15 mouse cellular contexts compared by ENCODE assay signal in the genomic region with DNA sequence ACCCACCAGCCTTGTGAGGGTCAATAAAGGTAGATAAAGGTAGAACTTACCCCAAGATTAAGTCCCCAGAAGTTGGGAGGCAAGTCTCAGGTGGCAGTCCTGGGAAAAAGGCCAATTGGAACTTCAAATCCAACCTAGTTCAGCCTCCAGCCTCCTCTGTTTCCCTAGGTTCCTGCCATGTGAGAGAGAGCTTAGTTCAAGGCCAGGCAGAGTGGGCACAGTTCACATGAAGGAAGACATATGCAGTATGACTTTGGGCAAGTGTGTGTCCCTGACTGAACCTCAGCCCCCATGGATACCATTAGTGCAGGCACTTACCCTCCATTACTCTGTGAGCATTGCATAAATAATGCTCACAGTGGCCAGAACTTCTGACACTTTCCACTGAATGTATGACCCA. TPM values are rescaled to one million over a fixed set of nuclear protein-coding genes. Genes with fewer than 3 reads are reported as not detected.
DNase-seq lines count a peak whose midpoint lies in the region; ATAC-seq and TF ChIP-seq lines count a peak whose summit lies in the region.
"Had no signal": no experiment of that assay in that cellular context is flagged by ENCODE, and none has a peak within 500 bp of the region (broad histone marks: within the 10 kb centered on the region; RNA-seq: fewer than 3 reads in every experiment).

No protein-coding gene starts in this region.

- ATAC-seq in heart, embryonic 11.5 days (replicated peaks; ENCODE audit: insufficient number of reproducible peaks, low FRiP score, low TSS enrichment), result no peak
- ATAC-seq in kidney, embryonic 16.5 days (ENCODE audit: low FRiP score, low TSS enrichment), result no peak
- ATAC-seq in stomach, embryonic 16.5 days (ENCODE audit: insufficient read depth, low FRiP score), result no peak
- ATAC-seq in stomach, postnatal 0 days (ENCODE audit: low FRiP score, low TSS enrichment), result no peak
- ATAC-seq: forebrain, embryonic 15.5 days; hindbrain, postnatal 0 days had no signal

- no peak overlapping the region for H3K9ac ChIP-seq in heart, embryonic 11.5 days (ENCODE audit: low read depth, low read length)
- no peak overlapping the region for H3K9ac ChIP-seq in kidney, embryonic 16.5 days (replicated peaks; ENCODE audit: low read length)
- H3K9ac ChIP-seq in stomach, embryonic 16.5 days (ENCODE audit: low read length), result no peak overlapping the region
- H3K9ac ChIP-seq in stomach, postnatal 0 days (ENCODE audit: low read length), result no peak overlapping the region
- H3K9ac ChIP-seq: forebrain, embryonic 15.5 days; midbrain, embryonic 12.5 days; neural tube, embryonic 15.5 days had no signal

- peak overlapping the region; percentile 12; the same call in 1 of the 2 replicates for H3K27ac ChIP-seq in heart, embryonic 11.5 days (ENCODE audit: low read depth, low read length)
- H3K27ac ChIP-seq in kidney, embryonic 16.5 days (ENCODE audit: low read length), result peak overlapping the region; percentile 47; the same call in 1 of the 2 replicates
- H3K27ac ChIP-seq in stomach, embryonic 16.5 days (ENCODE audit: low read length), result 0 out of 2 replicates have a peak overlapping the region, but pooled peaks have one; percentile 1
- H3K27ac ChIP-seq in stomach, postnatal 0 days (replicated peaks), result no peak overlapping the region
- H3K27ac ChIP-seq: forebrain, embryonic 15.5 days; hindbrain, postnatal 0 days; neural tube, embryonic 15.5 days had no signal

- peaks cover 44% of the 10 kb centered on the region for H3K4me1 ChIP-seq in heart, embryonic 11.5 days (ENCODE audit: control insufficient read depth, insufficient read depth, low read length)
- H3K4me1 ChIP-seq in kidney, embryonic 16.5 days (ENCODE audit: insufficient read depth, low read length), result peaks cover 28% of the 10 kb centered on the region
- peaks cover 38% of the 10 kb centered on the region for H3K4me1 ChIP-seq in stomach, embryonic 16.5 days (ENCODE audit: control insufficient read depth, insufficient read depth, low read length)
- H3K4me1 ChIP-seq in stomach, postnatal 0 days (replicated peaks; ENCODE audit: control insufficient read depth, insufficient read depth), result peaks cover 5% of the 10 kb centered on the region; the same call in 1 of the 2 replicates

- TF ChIP-seq EP300 in stomach, postnatal 0 days (optimal IDR thresholded peaks at IDR 0.05), result no peak

- no peak overlapping the region for H3K4me2 ChIP-seq in heart, embryonic 11.5 days
- no peak overlapping the region for H3K4me2 ChIP-seq in kidney, embryonic 16.5 days (replicated peaks; ENCODE audit: low read depth, low read length)
- no peak overlapping the region for H3K4me2 ChIP-seq in stomach, embryonic 16.5 days (ENCODE audit: low read depth, low read length)
- no peak overlapping the region for H3K4me2 ChIP-seq in stomach, postnatal 0 days (replicated peaks; ENCODE audit: low read depth)
- H3K4me2 ChIP-seq in myocyte (ENCODE audit: low read depth), result peak overlapping the region; percentile 87
- H3K4me2 ChIP-seq: forebrain, embryonic 15.5 days; midbrain, embryonic 12.5 days; neural tube, embryonic 15.5 days had no signal

- H3K36me3 ChIP-seq in heart, embryonic 11.5 days (ENCODE audit: control insufficient read depth, insufficient read depth, low read length), result no peaks in the 10 kb centered on the region
- 0 out of 2 replicates have a peak, but pooled peaks cover 3% of the 10 kb centered on the region for H3K36me3 ChIP-seq in kidney, embryonic 16.5 days (ENCODE audit: insufficient read depth, low read length)
- H3K36me3 ChIP-seq in stomach, embryonic 16.5 days (ENCODE audit: control insufficient read depth, insufficient read depth, low read length), result no peaks in the 10 kb centered on the region
- no peaks in the 10 kb centered on the region for H3K36me3 ChIP-seq in stomach, postnatal 0 days (ENCODE audit: control insufficient read depth, insufficient read depth, low read length)
- no peaks in the 10 kb centered on the region for H3K36me3 ChIP-seq in myocyte (ENCODE audit: control insufficient read depth, insufficient read depth)
- H3K36me3 ChIP-seq: forebrain, embryonic 15.5 days; neural tube, embryonic 15.5 days had no signal

- no peak for DNase-seq in heart, postnatal 4 days
- DNase-seq in kidney, postnatal 4 days, result no peak
- no peak for DNase-seq in stomach, postnatal 0 days (ENCODE audit: low spot score)
- no peak for DNase-seq in MN1 (ENCODE audit: low spot score)
- DNase-seq: cerebellum, postnatal 10 days; liver; thymus, postnatal 36 days had no signal

- no peak for TF ChIP-seq CTCF in stomach, postnatal 0 days (IDR thresholded peaks at IDR 0.05; ENCODE audit: low read depth)

- no peaks in the 10 kb centered on the region for H3K9me3 ChIP-seq in heart, embryonic 11.5 days (replicated peaks; ENCODE audit: control insufficient read depth, low read length)
- H3K9me3 ChIP-seq in kidney, embryonic 16.5 days (ENCODE audit: low read length), result no peaks in the 10 kb centered on the region
- no peaks in the 10 kb centered on the region for H3K9me3 ChIP-seq in stomach, embryonic 16.5 days (replicated peaks; ENCODE audit: control insufficient read depth, low read length)
- no peaks in the 10 kb centered on the region for H3K9me3 ChIP-seq in stomach, postnatal 0 days (ENCODE audit: control insufficient read depth, low read length)
- H3K9me3 ChIP-seq: forebrain, embryonic 15.5 days; midbrain, embryonic 12.5 days; neural tube, embryonic 15.5 days had no signal

- TF ChIP-seq POLR2A in myocyte (IDR thresholded peaks at IDR 0.05; ENCODE audit: insufficient read length, low read depth), result no peak

- no peaks in the 10 kb centered on the region for H3K27me3 ChIP-seq in heart, embryonic 11.5 days (ENCODE audit: control insufficient read depth, insufficient read depth, low read length)
- no peaks in the 10 kb centered on the region for H3K27me3 ChIP-seq in kidney, embryonic 16.5 days (ENCODE audit: insufficient read depth, low read length)
- no peaks in the 10 kb centered on the region for H3K27me3 ChIP-seq in stomach, embryonic 16.5 days (ENCODE audit: control insufficient read depth, insufficient read depth, low read length)
- H3K27me3 ChIP-seq in stomach, postnatal 0 days (ENCODE audit: control insufficient read depth, insufficient read depth, low read length), result no peaks in the 10 kb centered on the region
- no peaks in the 10 kb centered on the region for H3K27me3 ChIP-seq in myocyte (ENCODE audit: control insufficient read depth, insufficient read depth, insufficient read length)
- H3K27me3 ChIP-seq: forebrain, embryonic 15.5 days; midbrain, embryonic 12.5 days; neural tube, embryonic 15.5 days had no signal

- H3K79me2 ChIP-seq in myocyte (ENCODE audit: control insufficient read depth, insufficient read depth), result peaks cover 6% of the 10 kb centered on the region

- H3K4me3 ChIP-seq in heart, embryonic 11.5 days (ENCODE audit: low read depth, low read length), result no peak overlapping the region
- H3K4me3 ChIP-seq in kidney, embryonic 16.5 days (ENCODE audit: low read length), result no peak overlapping the region
- H3K4me3 ChIP-seq in stomach, embryonic 16.5 days (replicated peaks; ENCODE audit: low read length), result no peak overlapping the region
- no peak overlapping the region for H3K4me3 ChIP-seq in stomach, postnatal 0 days (ENCODE audit: low read depth, low read length)
- no peak overlapping the region for H3K4me3 ChIP-seq in myocyte
- H3K4me3 ChIP-seq: forebrain, embryonic 15.5 days; midbrain, embryonic 12.5 days; neural tube, embryonic 15.5 days had no signal

- H3ac ChIP-seq in myocyte (ENCODE audit: control insufficient read depth, insufficient read length), result no peak overlapping the region

TF ChIP-seq in myocyte, 11 proteins besides CTCF, POLR2A, EP300 and RAD21:
- TF ChIP-seq SRF (IDR thresholded peaks at IDR 0.05; ENCODE audit: control insufficient read depth, insufficient read length, low read depth), result no peak
- TF ChIP-seq POLR2AphosphoS2 (IDR thresholded peaks at IDR 0.05; ENCODE audit: insufficient read length, low read depth), result no peak
- no peak for TF ChIP-seq MAX (IDR thresholded peaks at IDR 0.05; ENCODE audit: low read depth)
- TF ChIP-seq E2F4 (IDR thresholded peaks at IDR 0.05; ENCODE audit: insufficient read depth), result no peak
- TF ChIP-seq USF1 (IDR thresholded peaks at IDR 0.05; ENCODE audit: low read depth), result no peak
- no peak for TF ChIP-seq TCF3 (IDR thresholded peaks at IDR 0.05; ENCODE audit: insufficient read length, low read depth)
- no peak for TF ChIP-seq CEBPB (IDR thresholded peaks at IDR 0.05; ENCODE audit: insufficient read depth, poor library complexity, severe bottlenecking)
- TF ChIP-seq REST (IDR thresholded peaks at IDR 0.05; ENCODE audit: insufficient read depth, insufficient read length), result no peak

RNA-seq across cellular contexts. Expression of a gene that starts 34.3 kb away (rescaled TPM):
- polyA plus RNA-seq in heart, embryonic 11.5 days (2014; fragmentation: Nextera tagmentation; extraction: Ambion mirVana), result 78.8 and 85.1 TPM in 2 replicates
- 10 to 100 TPM; 24.8 to 26.0 TPM for total RNA-seq in heart, postnatal 4 days (2021)
- 72.1 and 75.3 TPM in 2 replicates for polyA plus RNA-seq in kidney, embryonic 16.5 days (2015; fragmentation: Nextera tagmentation; extraction: Ambion mirVana)
- 111 and 122 TPM in 2 replicates for polyA plus RNA-seq in stomach, embryonic 16.5 days (2015; fragmentation: Nextera tagmentation; extraction: Ambion mirVana)
- 43.7 and 43.8 TPM in 2 replicates for polyA plus RNA-seq in stomach, postnatal 0 days (2015; fragmentation: Nextera tagmentation; extraction: Ambion mirVana)
- 25.6 TPM for polyA plus RNA-seq in myocyte (2012; fragmentation: generic; extraction: Trizol)
